Mouse (Mus musculus): Measurements from ENCODE around the gene Atp6v1a. TPM values are rescaled to one million over a fixed set of nuclear protein-coding genes. Genes with fewer than 3 reads are reported as not detected.

Atp6v1a gene
- polyA plus RNA-seq, 1 experiment from 2014 or later: 54.9 TPM

- no peak overlapping the region for H3K4me2 ChIP-seq (ENCODE audit: low read length)
- WGBS: 85% methylated on average over 7 of the region's 7 CpGs
- H3K4me1 ChIP-seq (ENCODE audit: control insufficient read depth in 2 of 2, insufficient read depth in 2 of 2, low read length in 2 of 2): no peaks in the 10 kb centered on the region
- H3K36me3 ChIP-seq (ENCODE audit: control insufficient read depth, insufficient read depth, low read length): peaks cover 47% of the 10 kb centered on the region
- H3K27me3 ChIP-seq (ENCODE audit: control insufficient read depth, insufficient read depth, low read length): no peaks in the 10 kb centered on the region
- ATAC-seq (ENCODE audit: insufficient number of reproducible peaks, insufficient read depth, low FRiP score, low read depth): no peak
- H3K27ac ChIP-seq (replicated peaks in 1 of 2; ENCODE audit: control insufficient read depth in 1 of 2, insufficient read depth in 1 of 2, low read depth in 2 of 2, low read length in 2 of 2): no peak overlapping the region
- no peak overlapping the region for H3K9ac ChIP-seq (ENCODE audit: low read length)
- H3K4me3 ChIP-seq (ENCODE audit: control insufficient read depth in 1 of 2, insufficient read depth in 1 of 2, low read depth in 1 of 2, low read length in 2 of 2): no peak overlapping the region
- no peaks in the 10 kb centered on the region for H3K9me3 ChIP-seq (ENCODE audit: control insufficient read depth, low read length)
Observed at GRCm38 (mm10) chr16:44159325-44159724, 19.8 kb upstream of the Atp6v1a start.

- Histone ChIP-seq H3K27me3 (ENCODE audit: control insufficient read depth, insufficient read depth, low read length) (no peaks in the 10 kb centered on the region), H3K27ac (replicated peaks in 1 of 2; ENCODE audit: control insufficient read depth in 1 of 2, insufficient read depth in 1 of 2, low read depth in 2 of 2, low read length in 2 of 2) (no peak overlapping the region), H3K9me3 (ENCODE audit: control insufficient read depth, low read length) (no peaks in the 10 kb centered on the region), H3K4me3 (ENCODE audit: control insufficient read depth in 1 of 2, insufficient read depth in 1 of 2, low read depth in 1 of 2, low read length in 2 of 2) (no peak overlapping the region), H3K9ac (ENCODE audit: low read length) (no peak overlapping the region), H3K36me3 (ENCODE audit: control insufficient read depth, insufficient read depth, low read length) (peaks cover 27% of the 10 kb centered on the region), H3K4me1 (ENCODE audit: control insufficient read depth in 2 of 2, insufficient read depth in 2 of 2, low read length in 2 of 2) (no peaks in the 10 kb centered on the region; a peak in 1 of 4 replicates), H3K4me2 (ENCODE audit: low read length) (no peak overlapping the region)
- 71% methylated on average over 6 of the region's 6 CpGs for WGBS
- no peak for ATAC-seq (ENCODE audit: insufficient number of reproducible peaks, insufficient read depth, low FRiP score, low read depth)
Observed at GRCm38 (mm10) chr16:44154497-44155057, 15.1 kb upstream of the Atp6v1a start.

GRCm38 (mm10) chr16:44149002-44149767 lies 9.7 kb upstream of the Atp6v1a start:
- no peak overlapping the region for H3K4me2 ChIP-seq (ENCODE audit: low read length)
- no peaks in the 10 kb centered on the region for H3K36me3 ChIP-seq (ENCODE audit: control insufficient read depth, insufficient read depth, low read length)
- H3K4me3 ChIP-seq (ENCODE audit: control insufficient read depth in 1 of 2, insufficient read depth in 1 of 2, low read depth in 1 of 2, low read length in 2 of 2): no peak overlapping the region
- no peaks in the 10 kb centered on the region for H3K27me3 ChIP-seq (ENCODE audit: control insufficient read depth, insufficient read depth, low read length)
- 98% methylated on average over 1 of the region's 1 CpGs for WGBS
- no peak overlapping the region for H3K9ac ChIP-seq (ENCODE audit: low read length)
- H3K9me3 ChIP-seq (ENCODE audit: control insufficient read depth, low read length): no peaks in the 10 kb centered on the region
- no peak for ATAC-seq (ENCODE audit: insufficient number of reproducible peaks, insufficient read depth, low FRiP score, low read depth)
- no peaks in the 10 kb centered on the region; a peak in 1 of 4 replicates for H3K4me1 ChIP-seq (ENCODE audit: control insufficient read depth in 2 of 2, insufficient read depth in 2 of 2, low read length in 2 of 2)
- H3K27ac ChIP-seq (replicated peaks in 1 of 2; ENCODE audit: control insufficient read depth in 1 of 2, insufficient read depth in 1 of 2, low read depth in 2 of 2, low read length in 2 of 2): no peak overlapping the region

- Histone ChIP-seq H3K9ac (ENCODE audit: low read length) (peak overlapping the region; percentile 96), H3K27me3 (ENCODE audit: control insufficient read depth, insufficient read depth, low read length) (no peaks in the 10 kb centered on the region), H3K36me3 (ENCODE audit: control insufficient read depth, insufficient read depth, low read length) (no peaks in the 10 kb centered on the region), H3K4me3 (ENCODE audit: control insufficient read depth in 1 of 2, insufficient read depth in 1 of 2, low read depth in 1 of 2, low read length in 2 of 2) (peak overlapping the region in 1 of 2 experiments; percentile 98; a peak in 2 of 4 replicates), H3K4me2 (ENCODE audit: low read length) (peak overlapping the region; percentile 74), H3K4me1 (ENCODE audit: control insufficient read depth in 2 of 2, insufficient read depth in 2 of 2, low read length in 2 of 2) (peaks cover 0 to 20% of the 10 kb centered on the region in 2 experiments; a peak in 2 of 4 replicates), H3K9me3 (ENCODE audit: control insufficient read depth, low read length) (no peaks in the 10 kb centered on the region), H3K27ac (replicated peaks in 1 of 2; ENCODE audit: control insufficient read depth in 1 of 2, insufficient read depth in 1 of 2, low read depth in 2 of 2, low read length in 2 of 2) (peak overlapping the region in 1 of 2 experiments; percentile 50; a peak in 1 of 4 replicates)
- no peak for ATAC-seq (ENCODE audit: insufficient number of reproducible peaks, insufficient read depth, low FRiP score, low read depth)
- 17% methylated on average over 6 of the region's 6 CpGs for WGBS
Observed at GRCm38 (mm10) chr16:44141483-44141882, 2.0 kb upstream of the Atp6v1a start.

GRCm38 (mm10) chr16:44140186-44140787 lies 782 bp upstream of the Atp6v1a start:
- H3K9me3 ChIP-seq (ENCODE audit: control insufficient read depth, low read length): no peaks in the 10 kb centered on the region
- under 1% methylated on average over 44 of the region's 44 CpGs for WGBS
- H3K4me3 ChIP-seq (ENCODE audit: control insufficient read depth in 1 of 2, insufficient read depth in 1 of 2, low read depth in 1 of 2, low read length in 2 of 2): peak overlapping the region; percentile 80 to 98
- H3K4me2 ChIP-seq (ENCODE audit: low read length): peak overlapping the region; percentile 74
- H3K4me1 ChIP-seq (ENCODE audit: control insufficient read depth in 2 of 2, insufficient read depth in 2 of 2, low read length in 2 of 2): peaks cover 0 to 20% of the 10 kb centered on the region in 2 experiments; a peak in 2 of 4 replicates
- no peaks in the 10 kb centered on the region for H3K27me3 ChIP-seq (ENCODE audit: control insufficient read depth, insufficient read depth, low read length)
- H3K9ac ChIP-seq (ENCODE audit: low read length): peak overlapping the region; percentile 96
- peak; percentile 70 for ATAC-seq (ENCODE audit: insufficient number of reproducible peaks, insufficient read depth, low FRiP score, low read depth)
- no peaks in the 10 kb centered on the region for H3K36me3 ChIP-seq (ENCODE audit: control insufficient read depth, insufficient read depth, low read length)
- H3K27ac ChIP-seq (replicated peaks in 1 of 2; ENCODE audit: control insufficient read depth in 1 of 2, insufficient read depth in 1 of 2, low read depth in 2 of 2, low read length in 2 of 2): peak overlapping the region; percentile 85 to 98

GRCm38 (mm10) chr16:44138979-44139535 lies 448 bp downstream of the Atp6v1a start:
- peak overlapping the region; percentile 96 for H3K9ac ChIP-seq (ENCODE audit: low read length)
- WGBS: under 1% methylated on average over 25 of the region's 25 CpGs
- ATAC-seq (ENCODE audit: insufficient number of reproducible peaks, insufficient read depth, low FRiP score, low read depth): peak; percentile 80
- H3K4me1 ChIP-seq (ENCODE audit: control insufficient read depth in 2 of 2, insufficient read depth in 2 of 2, low read length in 2 of 2): peaks cover 0 to 20% of the 10 kb centered on the region in 2 experiments; a peak in 2 of 4 replicates
- H3K4me2 ChIP-seq (ENCODE audit: low read length): peak overlapping the region; percentile 89
- peak overlapping the region; percentile 98 to 100 for H3K27ac ChIP-seq (replicated peaks in 1 of 2; ENCODE audit: control insufficient read depth in 1 of 2, insufficient read depth in 1 of 2, low read depth in 2 of 2, low read length in 2 of 2)
- H3K36me3 ChIP-seq (ENCODE audit: control insufficient read depth, insufficient read depth, low read length): no peaks in the 10 kb centered on the region
- peak overlapping the region; percentile 80 to 98 for H3K4me3 ChIP-seq (ENCODE audit: control insufficient read depth in 1 of 2, insufficient read depth in 1 of 2, low read depth in 1 of 2, low read length in 2 of 2)
- H3K9me3 ChIP-seq (ENCODE audit: control insufficient read depth, low read length): no peaks in the 10 kb centered on the region
- H3K27me3 ChIP-seq (ENCODE audit: control insufficient read depth, insufficient read depth, low read length): no peaks in the 10 kb centered on the region

- WGBS: under 1% methylated on average over 24 of the region's 24 CpGs
- no peaks in the 10 kb centered on the region for H3K36me3 ChIP-seq (ENCODE audit: control insufficient read depth, insufficient read depth, low read length)
- H3K9ac ChIP-seq (ENCODE audit: low read length): peak overlapping the region; percentile 96
- peak overlapping the region; percentile 89 for H3K4me2 ChIP-seq (ENCODE audit: low read length)
- peaks cover 0 to 20% of the 10 kb centered on the region in 2 experiments; a peak in 2 of 4 replicates for H3K4me1 ChIP-seq (ENCODE audit: control insufficient read depth in 2 of 2, insufficient read depth in 2 of 2, low read length in 2 of 2)
- ATAC-seq (ENCODE audit: insufficient number of reproducible peaks, insufficient read depth, low FRiP score, low read depth): no peak; the same call in 1 of the 2 replicates
- H3K27ac ChIP-seq (replicated peaks in 1 of 2; ENCODE audit: control insufficient read depth in 1 of 2, insufficient read depth in 1 of 2, low read depth in 2 of 2, low read length in 2 of 2): peak overlapping the region; percentile 98 to 100
- no peaks in the 10 kb centered on the region for H3K27me3 ChIP-seq (ENCODE audit: control insufficient read depth, insufficient read depth, low read length)
- H3K4me3 ChIP-seq (ENCODE audit: control insufficient read depth in 1 of 2, insufficient read depth in 1 of 2, low read depth in 1 of 2, low read length in 2 of 2): peak overlapping the region; percentile 80 to 98
- no peaks in the 10 kb centered on the region for H3K9me3 ChIP-seq (ENCODE audit: control insufficient read depth, low read length)
Observed at GRCm38 (mm10) chr16:44138377-44138978, 1.0 kb downstream of the Atp6v1a start.
